Mouse (Mus musculus) T-helper 1 cell (primary cell): ENCODE measurements around the gene Jup.

Experiments
- in situ Hi-C: fragments of 300-600 bp; cut with MboI, MseI; formaldehyde crosslinking; loops from one replicate; pipeline ENCODE4 v1.15.1; 2025; ENCODE audit warnings: high pct_unique_total_duplicates

Gene Jup

DNA sequence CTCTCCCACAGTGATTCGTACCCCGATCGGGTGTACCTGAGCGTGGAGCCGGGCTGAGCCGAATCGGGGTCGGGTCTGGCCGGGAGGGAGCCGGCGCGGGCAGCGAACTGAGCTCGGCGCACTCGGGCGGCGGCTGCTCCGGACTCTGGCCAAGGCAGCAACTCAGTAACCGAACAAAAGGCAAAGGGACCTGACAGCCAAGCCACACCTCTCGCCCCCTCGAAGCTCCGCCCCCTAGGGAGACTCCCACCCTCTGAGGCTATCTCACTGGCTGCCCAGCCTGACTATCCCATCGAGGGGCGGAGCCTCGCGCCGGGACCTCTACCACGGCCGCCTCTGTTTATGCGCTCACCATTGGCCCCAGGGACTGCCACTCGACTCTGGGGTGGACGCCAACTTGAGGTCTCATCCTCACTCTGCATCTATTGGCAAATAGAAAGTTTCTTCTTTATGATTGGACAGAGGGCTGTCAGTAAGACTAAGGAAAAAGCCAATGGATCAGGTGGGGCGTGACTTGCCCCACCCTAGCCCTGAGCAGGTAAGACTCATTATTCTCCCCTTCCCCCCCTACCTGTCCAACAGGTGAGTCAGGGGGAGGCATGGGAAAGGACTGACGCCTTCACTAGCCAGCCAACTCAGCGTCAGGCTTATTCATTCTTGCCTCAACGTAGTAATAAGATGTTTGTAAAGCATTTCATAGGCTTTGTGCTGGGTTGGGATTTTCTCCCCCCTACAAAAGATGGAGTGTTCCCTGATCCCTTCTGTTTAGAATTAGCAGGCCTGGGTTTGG, at the start of gene Jup:
Gene Jup, minus strand, starts transcription at position 164 of the 790 bp plus-strand sequence.
- in situ Hi-C loops: no loop called here

DNA sequence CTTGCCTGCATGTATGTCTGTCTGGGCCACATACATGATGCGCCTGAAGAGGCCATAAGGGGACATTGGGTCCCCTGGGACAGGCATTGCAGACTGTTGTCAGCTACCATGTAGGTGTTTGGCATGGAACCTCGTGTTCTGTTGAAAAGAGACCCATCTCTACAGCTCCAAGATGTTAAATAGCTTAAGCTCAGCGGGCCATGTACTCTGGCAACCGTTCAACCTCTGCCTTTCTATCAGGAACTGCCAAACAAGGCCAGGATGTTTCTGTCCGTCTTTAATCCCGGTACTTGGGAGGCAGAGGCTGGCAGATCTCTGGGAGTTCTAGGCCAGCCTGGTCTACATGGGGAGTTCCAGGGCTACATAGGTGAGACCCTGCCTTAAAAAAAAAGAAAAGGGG, 45.1 kb upstream of the Jup start:
- in situ Hi-C loops: no loop called here

DNA sequence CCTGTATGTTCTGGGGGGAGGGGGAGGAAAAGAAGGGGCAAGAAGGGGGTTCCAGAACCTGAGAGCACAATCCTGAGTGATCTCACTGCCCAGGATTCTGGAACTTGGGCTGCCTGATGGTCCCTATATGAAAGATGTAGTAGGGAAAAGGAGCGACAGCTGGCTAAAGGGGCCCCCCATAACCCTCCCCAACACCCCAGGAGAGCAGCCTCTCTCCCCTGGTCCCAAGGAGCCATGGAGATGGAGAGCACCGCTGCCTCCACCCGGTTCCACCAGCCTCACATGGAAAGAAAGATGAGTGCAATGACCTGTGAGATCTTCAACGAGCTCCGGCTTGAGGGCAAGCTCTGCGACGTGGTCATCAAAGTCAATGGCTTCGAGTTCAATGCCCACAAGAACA, 44.2 kb upstream of the Jup start, which contains the start of the genes Nt5c3b and Klhl10:
Gene Nt5c3b, minus strand, starts transcription at position 12 of the 400 bp plus-strand sequence.
Gene Klhl10, plus strand, starts transcription at position 121 of the 400 bp plus-strand sequence.
- in situ Hi-C loops: no loop called here

DNA sequence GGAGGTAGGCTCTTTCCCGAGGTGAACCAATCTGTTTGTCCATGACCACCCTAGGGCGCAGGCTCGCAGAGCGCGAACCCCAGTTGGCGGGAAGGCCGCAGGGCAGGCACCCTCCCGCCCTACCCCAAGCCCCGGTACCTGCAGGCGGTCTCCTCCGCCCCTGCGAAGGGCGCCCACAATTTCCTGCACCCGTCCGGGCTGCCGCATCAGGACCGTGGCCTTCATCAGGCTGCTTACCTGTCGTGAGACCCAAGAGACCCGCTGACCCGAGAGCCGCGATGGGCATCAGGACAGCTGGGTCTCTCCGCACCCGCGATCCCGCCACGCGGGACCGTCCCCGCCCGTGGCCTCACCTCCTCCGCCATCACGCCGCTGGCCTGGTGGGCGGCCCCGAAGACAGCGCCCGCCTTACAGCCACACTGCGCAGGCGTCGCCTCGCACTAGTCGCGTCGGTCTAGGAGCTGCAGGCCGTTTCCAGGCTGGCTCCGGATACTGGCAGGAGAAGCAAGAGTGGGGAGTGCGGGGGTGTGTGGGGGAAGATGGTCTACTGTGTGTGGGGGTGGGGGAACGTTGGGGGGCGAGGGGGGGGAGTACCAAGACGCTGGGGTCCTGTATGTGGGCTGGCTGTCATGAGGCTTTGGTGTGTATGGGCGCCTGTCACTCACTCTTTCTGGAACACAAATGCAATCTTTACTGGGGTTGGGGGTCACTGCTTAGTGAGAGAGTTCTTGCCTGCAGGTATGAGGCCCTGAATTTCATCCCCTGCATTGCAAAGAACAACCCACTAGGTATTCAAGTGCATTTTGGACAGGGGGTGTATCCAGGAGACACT, 43.3 kb upstream of the Jup start:
- in situ Hi-C loops: no loop called here

DNA sequence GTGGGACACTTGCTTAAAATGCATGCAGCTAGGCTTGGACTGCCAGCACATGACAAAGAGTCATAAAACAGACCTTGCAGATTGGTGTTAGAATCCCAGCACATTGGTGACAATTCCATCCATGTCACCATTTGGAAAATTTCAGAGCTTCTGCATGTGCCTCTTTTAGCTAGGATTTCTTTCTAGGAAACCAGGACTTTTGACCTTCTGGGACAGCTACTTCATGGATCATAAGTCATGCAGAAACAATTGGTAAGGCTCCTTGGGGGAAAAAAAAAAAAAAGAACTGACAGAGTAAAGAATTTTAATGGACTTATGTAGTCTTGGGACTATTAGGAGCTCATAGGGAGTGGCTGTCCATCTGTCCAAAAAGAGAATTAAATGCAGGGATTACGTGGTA, 40.3 kb upstream of the Jup start:
- in situ Hi-C loops: no loop called here

DNA sequence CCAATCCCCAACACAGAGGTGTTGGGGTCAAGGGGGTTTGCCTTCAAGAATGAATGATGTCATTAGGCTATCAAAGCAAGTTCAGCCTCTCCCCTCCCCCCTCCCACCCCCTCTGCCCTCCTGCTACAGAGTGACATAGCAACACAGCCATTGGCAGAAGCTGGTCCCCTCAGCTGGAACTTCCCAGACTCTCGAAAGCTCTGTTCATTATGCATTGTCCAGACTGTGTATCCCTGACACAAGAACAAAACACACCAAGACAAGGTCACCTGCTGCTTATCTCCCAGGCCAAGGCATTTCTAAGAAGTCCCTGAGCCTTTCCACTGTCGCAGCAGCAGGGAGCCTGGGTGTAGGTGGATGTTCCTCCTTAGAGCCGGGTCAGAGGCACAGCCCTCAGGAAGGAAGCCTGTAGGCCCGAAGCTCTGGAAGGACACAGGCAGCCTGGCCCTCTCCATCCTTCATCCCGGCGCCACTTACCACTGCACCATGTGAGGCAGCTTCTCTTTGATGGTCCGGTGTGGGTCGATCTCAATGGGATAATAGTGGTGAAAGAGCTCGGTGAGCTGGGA, 38.2 kb upstream of the Jup start:
- in situ Hi-C loops: no loop called here

DNA sequence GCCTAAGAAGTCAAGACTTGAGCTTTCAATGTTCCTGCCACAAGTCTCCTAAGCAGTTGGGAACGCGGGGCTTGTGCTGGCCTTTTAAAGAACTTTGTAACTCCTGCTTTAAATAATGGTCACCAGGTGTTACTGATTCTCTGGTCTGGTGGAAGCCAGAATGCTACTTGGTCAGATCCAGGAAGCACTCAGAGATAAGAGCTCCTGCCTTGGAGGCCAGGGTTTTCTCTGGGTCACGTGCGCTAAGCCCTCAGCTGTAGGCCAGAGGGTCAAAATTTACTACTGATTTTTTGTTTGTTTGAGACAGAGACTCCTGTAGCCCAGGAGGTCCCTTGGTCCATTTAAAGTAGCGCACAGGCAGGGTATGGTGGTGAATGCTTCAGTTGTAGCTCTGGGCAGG, 34.4 kb upstream of the Jup start:
- in situ Hi-C loops: no loop called here

DNA sequence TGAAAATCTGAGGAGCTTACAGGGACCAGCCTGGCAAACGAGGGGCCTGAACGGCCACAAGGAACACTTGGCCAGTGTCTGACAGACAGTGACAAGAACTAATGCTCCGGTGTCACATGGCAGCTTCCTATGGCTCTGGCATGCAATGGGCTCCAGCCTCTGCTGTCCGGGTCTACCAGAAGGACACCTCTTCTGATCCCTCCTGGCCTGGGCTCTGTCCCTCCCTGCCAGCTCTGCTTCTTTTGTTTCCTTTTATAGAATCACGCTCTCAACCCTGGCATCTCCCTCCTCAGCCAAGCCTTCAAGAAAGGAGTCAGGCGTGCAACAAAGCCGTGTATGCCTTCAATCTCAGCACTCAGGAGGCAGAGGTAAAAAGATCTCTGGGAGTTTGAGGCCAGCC, 32.5 kb upstream of the Jup start:
- in situ Hi-C loops: no loop called here

DNA sequence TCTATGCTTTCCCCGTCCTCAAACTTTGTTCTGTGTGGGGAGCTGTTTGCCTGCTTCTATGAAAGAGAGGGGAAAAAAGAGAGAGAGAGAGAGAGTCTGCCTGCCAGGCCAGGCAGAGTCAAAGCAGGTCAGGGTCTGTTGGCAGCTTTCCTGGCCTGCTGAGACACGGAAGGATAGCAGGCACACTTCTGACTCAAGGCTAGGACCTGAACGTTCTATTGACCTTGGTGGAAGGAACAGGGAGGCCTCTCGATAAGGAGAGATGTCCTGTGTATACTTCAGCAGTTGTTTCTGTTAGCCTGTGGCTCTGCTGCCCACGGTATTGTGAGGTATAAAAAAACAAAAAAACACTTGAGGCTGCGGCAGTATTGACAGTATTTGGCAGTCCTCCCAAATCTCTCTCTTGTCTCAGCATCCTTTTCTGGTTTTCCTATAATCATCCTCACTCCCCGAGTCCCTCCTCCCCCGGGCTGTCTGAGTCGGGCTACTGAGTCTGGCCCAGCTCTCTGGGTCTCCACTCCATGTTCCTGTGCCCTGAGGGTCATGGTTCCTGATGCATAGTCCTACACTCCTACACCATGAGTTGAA, 31.1 kb upstream of the Jup start:
- in situ Hi-C loops: no loop called here

DNA sequence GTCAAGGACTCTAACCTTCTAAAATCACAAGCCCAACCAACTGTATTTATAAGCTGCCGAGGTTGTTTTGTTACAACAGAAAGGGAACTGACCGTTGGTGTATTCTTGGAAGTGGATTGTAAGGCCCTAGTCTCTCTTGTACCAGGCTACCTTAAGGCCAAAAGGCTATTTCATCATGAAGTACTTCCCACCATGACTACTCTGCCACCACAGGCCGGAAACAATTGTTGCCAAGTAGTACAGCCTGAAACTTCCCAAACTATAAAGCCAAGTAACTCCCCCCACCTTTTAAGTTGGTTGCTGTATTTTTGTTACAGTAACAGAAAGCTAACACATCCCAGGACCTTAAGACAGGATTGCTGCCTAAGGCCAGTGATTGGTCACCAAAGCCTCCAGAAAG, 29.3 kb upstream of the Jup start:
- in situ Hi-C loops: no loop called here

DNA sequence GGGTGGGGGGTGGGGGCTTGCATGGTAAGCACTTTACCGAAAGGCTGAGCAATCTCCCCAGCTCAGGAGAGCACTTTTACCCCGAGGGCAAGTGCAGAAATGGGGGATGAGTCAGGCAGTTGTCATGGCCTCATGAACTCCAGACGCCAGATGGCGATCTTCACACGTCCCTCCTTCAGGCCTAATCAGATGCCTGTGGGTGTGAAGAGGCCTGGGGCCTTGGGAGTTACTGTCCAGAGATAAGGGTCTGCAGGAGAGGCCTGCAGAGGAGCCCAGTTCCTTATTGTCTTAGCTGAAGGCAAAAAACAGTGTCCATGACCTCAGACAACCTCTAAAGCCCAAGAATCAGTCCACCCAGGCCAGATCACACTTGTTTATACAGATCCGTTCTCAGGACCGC, 28.3 kb upstream of the Jup start:
- in situ Hi-C loops: no loop called here

DNA sequence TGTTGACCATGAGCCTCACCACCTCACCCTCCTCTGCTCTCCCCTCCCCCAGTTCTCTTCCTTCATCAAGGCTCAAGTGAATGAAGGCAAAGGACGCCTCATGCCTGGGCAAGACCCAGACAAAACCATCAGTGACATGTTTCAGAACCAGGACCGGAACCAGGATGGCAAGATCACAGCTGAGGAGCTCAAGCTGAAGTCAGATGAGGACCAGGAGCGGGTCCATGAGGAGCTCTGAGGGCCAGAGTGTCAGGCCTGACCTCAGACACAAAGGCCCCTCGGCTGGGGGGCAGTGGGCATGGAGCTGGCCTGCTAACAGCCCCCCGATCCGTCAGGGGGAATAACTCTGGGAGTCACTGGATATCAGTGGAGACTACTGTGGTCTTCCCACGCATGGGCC, 26.3 kb upstream of the Jup start:
- in situ Hi-C loops: no loop called here

DNA sequence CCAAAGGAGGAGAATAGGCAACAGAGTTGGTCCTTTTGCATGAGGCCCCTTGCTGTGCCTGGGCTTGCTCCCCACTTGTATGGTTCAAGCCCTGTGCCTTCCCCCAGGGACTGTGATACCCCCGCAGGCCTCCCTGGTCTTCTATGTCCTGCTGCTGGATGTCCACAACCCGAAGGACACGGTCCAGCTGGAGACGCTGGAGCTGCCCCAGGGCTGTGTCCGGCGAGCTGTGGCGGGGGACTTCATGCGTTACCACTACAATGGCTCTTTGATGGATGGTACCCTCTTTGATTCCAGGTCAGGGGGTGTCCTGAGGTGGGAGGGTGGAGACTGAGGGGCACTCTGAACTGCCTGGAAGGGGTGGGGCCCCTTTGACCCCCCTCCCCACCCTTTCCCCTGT, 24.0 kb upstream of the Jup start:
- in situ Hi-C loops: no loop called here

DNA sequence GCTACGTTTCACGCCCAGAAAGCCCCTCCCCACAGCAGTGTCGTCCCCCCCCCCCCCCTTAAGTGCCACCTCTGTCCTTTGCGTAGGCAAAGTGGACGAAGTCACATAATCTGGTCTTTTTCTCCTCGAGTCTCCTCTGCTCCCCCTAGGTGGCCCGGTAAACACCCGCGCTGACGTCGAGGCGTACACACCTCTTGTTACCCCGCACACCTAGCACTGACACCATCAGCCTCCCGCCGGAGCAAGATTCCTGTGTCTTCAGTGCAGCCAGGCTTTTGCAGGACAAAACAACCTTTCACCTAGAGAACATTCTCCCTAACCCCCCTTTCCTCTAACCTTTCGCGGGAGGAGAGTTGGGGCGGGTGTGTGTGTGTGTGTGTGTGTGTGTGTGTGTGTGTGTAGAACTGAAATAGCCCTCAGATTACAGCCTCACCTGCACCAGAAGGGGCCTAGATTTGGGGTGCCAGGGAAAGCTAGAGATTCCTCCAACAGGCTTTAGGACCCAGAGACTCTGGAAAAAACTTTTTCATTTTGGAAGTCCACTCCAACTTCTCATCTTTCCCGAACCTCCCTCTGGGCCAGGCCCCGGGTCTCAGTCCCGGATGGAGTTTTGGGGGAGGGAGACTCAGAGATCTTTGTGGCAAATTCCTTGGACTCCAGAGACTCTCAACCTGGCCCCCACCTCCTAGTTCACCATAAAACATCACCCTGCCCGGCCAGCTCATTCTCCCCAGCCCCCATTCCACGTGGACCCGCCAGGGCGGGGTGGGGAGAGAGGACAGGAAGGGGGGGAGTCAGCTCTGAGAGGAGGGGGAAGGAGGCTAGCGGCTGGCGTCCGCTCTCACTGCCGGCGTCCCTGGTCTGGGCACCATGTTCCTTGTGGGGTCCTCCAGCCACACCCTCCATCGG, 17.6 kb upstream of the Jup start, which contains the start of gene Fkbp10:
Gene Fkbp10, plus strand, starts transcription at position 784 of the 909 bp plus-strand sequence.
- in situ Hi-C loops: no loop called here

DNA sequence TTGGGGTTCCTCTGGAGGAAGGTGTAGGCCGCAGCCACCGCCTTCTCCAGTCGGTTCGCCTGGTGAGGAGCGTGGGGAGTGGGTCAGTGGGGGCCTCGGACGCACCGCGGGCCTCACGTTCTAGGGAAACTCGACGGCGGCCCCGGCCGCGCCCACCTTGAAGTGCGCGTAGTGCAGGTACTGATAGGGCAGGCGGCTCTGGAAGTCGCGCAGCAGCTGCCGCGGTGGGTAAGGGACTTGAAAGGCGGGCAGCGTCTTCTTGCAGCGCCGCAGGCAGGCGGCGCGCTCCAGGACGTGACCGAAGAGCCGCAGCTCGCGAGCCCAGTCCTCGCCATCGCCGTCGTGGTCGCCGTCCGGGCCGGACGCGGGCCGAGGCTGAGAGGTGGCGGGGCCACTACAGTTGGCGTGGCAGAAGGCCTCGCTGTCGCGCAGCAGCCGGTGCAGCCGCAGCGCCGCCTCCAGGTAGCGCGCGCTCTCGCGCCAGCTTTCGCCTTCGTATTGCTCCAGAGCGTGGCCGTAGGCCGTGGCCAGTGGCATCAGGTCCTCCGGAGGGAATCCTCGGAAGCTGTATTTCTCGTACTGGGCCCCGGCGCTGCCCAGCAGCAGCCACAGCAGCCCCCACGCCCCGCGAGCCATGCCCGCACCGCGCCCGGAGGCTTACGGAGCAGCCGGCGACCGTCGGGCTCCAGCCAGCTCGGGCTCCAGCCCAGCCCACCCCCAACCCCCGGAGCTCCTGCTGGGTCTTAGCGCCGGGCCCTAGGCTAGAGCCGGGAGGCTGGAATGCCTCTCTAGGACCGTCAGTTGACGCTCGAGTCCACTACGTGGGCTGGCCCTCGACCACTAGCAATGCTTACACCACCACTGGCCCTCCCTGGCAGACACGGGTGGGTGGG, 16.7 kb upstream of the Jup start, which contains the start of gene P3h4:
Gene P3h4, minus strand, starts transcription at position 816 of the 893 bp plus-strand sequence.
- in situ Hi-C loops: no loop called here

DNA sequence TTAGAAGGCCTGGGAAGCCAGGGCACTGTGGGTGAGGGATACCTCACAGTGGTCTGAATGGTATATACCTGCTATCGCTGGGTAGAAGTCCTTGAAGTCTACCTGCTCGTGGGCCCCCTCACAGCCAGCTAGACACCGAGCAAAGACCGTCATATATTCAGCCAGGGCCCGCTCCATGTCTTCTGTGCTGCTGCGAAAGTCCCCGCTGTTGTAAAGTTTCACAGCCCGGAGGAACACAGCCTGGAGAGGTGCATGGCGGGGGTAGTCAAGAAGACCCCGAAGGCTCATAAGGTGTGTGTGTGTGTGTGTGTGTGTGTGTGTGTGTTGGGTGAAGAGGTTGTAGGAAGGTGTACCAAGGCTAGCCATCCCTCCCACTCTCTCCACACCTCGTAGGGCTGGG, 16.0 kb upstream of the Jup start:
- in situ Hi-C loops: no loop called here

DNA sequence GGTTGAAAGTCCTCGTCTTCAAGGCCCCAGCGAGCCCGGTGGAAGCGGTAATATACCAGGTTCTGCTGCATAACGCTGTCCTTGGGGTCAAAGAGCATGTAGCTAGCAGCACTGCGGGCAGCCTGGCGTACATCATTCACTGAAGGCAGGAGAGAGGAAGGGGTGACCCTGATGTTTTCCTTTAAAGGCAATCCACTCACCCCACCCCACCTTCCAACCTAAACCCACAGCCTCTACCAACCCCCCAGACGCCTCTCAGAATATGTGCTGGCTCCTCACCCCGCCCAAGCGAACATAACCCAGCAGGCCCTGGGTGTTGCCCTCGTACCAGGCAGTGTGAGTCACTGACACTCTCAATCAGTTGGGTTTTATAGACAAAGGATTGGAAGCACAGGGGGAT, 14.2 kb upstream of the Jup start:
- in situ Hi-C loops: no loop called here

DNA sequence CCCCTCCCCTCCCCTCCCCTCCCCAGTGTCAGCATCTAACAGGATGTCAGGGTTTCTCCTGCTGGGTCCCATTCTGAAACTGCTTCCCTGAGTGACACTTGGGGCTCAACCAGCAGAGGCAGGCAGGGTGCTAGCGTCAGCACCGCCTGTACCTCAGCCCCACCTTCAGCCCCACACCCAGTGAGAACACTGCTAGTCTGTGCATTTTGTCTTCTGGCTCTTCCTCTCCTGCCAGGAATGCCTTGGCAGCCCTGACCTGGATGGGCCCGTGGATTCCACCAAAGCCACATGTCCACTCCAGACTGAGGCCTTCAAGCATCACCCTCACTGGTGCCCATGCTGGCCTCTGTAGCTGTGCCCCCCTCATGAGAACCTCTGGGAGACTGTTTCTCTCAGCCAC, 12.1 kb upstream of the Jup start:
- in situ Hi-C loops: loop anchor here (10.0 kb wide), 1 partner anchor 1625 kb away; no protein-coding TSS in a partner anchor

DNA sequence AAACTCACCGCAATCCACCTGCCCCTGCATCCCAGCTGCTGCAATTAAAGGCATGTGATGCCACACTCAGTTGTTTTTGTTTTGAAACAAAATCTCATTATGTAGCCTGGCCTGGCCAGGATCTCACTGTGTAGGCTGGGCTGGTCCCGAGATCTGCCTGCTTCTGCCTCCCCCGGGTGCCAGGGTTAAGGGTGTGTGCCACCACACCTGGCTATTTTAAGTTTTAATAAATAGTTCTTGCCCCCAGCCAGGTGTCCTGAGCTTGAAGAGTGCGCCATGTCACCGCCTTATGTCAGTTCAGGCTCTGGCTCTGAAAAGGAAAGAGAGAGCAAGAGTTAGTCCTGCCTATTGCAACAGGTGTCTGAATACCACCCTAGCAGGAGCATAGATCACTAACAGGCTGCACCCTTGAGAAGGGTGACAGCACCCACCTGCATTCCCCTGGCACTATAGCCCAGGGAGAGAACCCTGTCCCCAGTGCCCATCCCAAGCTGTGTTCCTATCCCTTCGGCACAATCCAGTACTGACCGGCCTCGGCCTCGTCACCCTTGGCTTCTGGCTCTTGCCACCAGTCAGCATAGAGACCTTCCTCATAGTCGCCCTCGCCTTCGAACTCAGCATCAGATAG, 11.4 kb upstream of the Jup start:
- in situ Hi-C loops: loop anchor here (10.0 kb wide), 1 partner anchor 1624 kb away; no protein-coding TSS in a partner anchor
